Mouse (Mus musculus) stomach, embryonic 15.5 days (tissue): ENCODE data around the gene Col19a1. TPM values are rescaled to one million over a fixed set of nuclear protein-coding genes. Genes with fewer than 3 reads are reported as not detected.

Experiments
- ATAC-seq: fragments of 200-750 bp; cut with Nextera tagmentation; 2 replicates; pipeline ENCODE4 v1.8.0; 2017; ENCODE audit warnings: low read depth, moderate number of reproducible peaks, moderate TSS enrichment; ENCODE audit not compliant: insufficient read depth, low FRiP score
- H3K27ac ChIP-seq: fragments of 300-500 bp; sonication (generic); 2 replicates; pipeline ENCODE4 v1.5.1; 2015; ENCODE audit warnings: mild to moderate bottlenecking, inconsistent platforms
- H3K27me3 ChIP-seq: fragments of 300-500 bp; sonication (generic); replicated peaks from 2 replicates; pipeline ENCODE4 v1.6.1; 2015; ENCODE audit warnings: inconsistent platforms
- H3K36me3 ChIP-seq: fragments of 300-500 bp; sonication (generic); 2 replicates; pipeline ENCODE4 v1.6.1; 2015; ENCODE audit warnings: inconsistent platforms
- H3K4me1 ChIP-seq: fragments of 300-500 bp; sonication (generic); 2 replicates; pipeline ENCODE4 v1.6.1; 2015; ENCODE audit warnings: inconsistent platforms
- H3K4me2 ChIP-seq: fragments of 300-500 bp; sonication (generic); 2 replicates; pipeline ENCODE4 v1.6.1; 2015; ENCODE audit warnings: mild to moderate bottlenecking, inconsistent platforms
- H3K4me3 ChIP-seq: fragments of 300-500 bp; sonication (generic); replicated peaks from 2 replicates; pipeline ENCODE4 v1.5.1; 2015; ENCODE audit warnings: inconsistent platforms
- H3K9ac ChIP-seq: fragments of 300-500 bp; sonication (generic); 2 replicates; pipeline ENCODE4 v1.6.1; 2015; ENCODE audit warnings: inconsistent platforms
- H3K9me3 ChIP-seq: fragments of 300-500 bp; sonication (generic); 2 replicates; pipeline ENCODE4 v1.6.1; 2016; ENCODE audit warnings: inconsistent platforms
- WGBS: fragments of 180-500 bp; shearing (Covaris S2); methylation state at CpG from one replicate; pipeline ENCODE4 v1.1.7; 2015; 5-methylcytosine and 5-hydroxymethylcytosine counted together
- polyA plus RNA-seq: library from polyadenylated mRNA; unstranded; fragments of >200 nt; fragmentation: Nextera tagmentation; extraction: Ambion mirVana; gene quantifications from 2 replicates; pipeline ENCODE4 v1.2.1, GENCODE M21; 2015

The Col19a1 gene
- polyA plus RNA-seq, 1 experiment from 2014 or later: 3.5 TPM

- Histone ChIP-seq H3K9ac (no peak overlapping the region), H3K27ac (no peak overlapping the region), H3K9me3 (no peaks in the 10 kb centered on the region), H3K4me1 (no peaks in the 10 kb centered on the region), H3K27me3 (no peaks in the 10 kb centered on the region), H3K4me2 (no peak overlapping the region), H3K4me3 (no peak overlapping the region), H3K36me3 (no peaks in the 10 kb centered on the region)
- ATAC-seq: no peak
- 50% methylated on average over 13 of the region's 13 CpGs for WGBS
Observed at GRCm38 (mm10) chr1:24349462-24350217, 237.6 kb downstream of the Col19a1 start.

- Histone ChIP-seq H3K9me3 (no peaks in the 10 kb centered on the region), H3K27ac (no peak overlapping the region), H3K4me3 (no peak overlapping the region), H3K9ac (no peak overlapping the region), H3K4me1 (no peaks in the 10 kb centered on the region), H3K27me3 (no peaks in the 10 kb centered on the region), H3K4me2 (no peak overlapping the region), H3K36me3 (no peaks in the 10 kb centered on the region)
- WGBS: 74% methylated on average over 5 of the region's 5 CpGs
- no peak for ATAC-seq
Observed at GRCm38 (mm10) chr1:24347621-24348160, 239.6 kb downstream of the Col19a1 start.

GRCm38 (mm10) chr1:24337556-24338275 lies 249.6 kb downstream of the Col19a1 start:
- Histone ChIP-seq H3K27ac (no peak overlapping the region), H3K27me3 (no peaks in the 10 kb centered on the region), H3K4me3 (no peak overlapping the region), H3K9me3 (no peaks in the 10 kb centered on the region), H3K9ac (no peak overlapping the region), H3K4me1 (no peaks in the 10 kb centered on the region), H3K36me3 (no peaks in the 10 kb centered on the region), H3K4me2 (no peak overlapping the region)
- no peak for ATAC-seq
- 77% methylated on average over 10 of the region's 10 CpGs for WGBS

- ATAC-seq: no peak
- no peaks in the 10 kb centered on the region for H3K27me3 ChIP-seq
- H3K4me2 ChIP-seq: no peak overlapping the region
- no peaks in the 10 kb centered on the region for H3K9me3 ChIP-seq
- no peak overlapping the region for H3K4me3 ChIP-seq
- H3K9ac ChIP-seq: no peak overlapping the region
- no peaks in the 10 kb centered on the region for H3K4me1 ChIP-seq
- H3K27ac ChIP-seq: no peak overlapping the region
- H3K36me3 ChIP-seq: no peaks in the 10 kb centered on the region
- WGBS: 73% methylated on average over 3 of the region's 3 CpGs
Observed at GRCm38 (mm10) chr1:24336051-24336450, 251.2 kb downstream of the Col19a1 start.

DNA sequence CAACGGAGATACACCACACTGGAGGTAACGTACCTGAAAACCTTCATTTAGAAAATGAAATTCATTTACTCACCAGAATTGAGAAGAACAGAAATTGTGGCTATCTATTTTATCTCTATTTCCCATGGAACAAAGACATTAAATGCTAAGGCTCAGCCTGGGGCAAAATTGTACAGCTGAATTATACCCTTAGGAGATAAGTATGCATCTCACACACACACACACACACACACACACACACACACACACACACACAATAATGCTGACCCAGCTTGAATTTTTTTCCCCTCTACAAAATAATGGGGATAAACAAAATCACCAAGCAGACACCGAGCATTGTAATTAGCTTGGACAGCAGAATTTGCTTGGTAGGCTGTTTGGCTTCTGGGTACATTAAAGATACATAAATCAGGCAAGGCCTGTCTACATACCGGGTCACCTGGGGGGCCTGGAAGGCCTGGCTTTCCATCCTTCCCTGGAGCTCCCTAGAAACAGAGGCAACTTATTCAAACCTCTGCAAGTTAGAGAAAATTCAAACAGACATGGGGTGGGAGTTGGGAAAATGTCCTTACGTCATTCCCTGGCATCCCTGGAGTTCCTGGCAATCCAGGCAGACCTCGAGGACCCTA lies 270.2 kb downstream of the Col19a1 start:
- no peak for ATAC-seq
- Histone ChIP-seq H3K27ac (no peak overlapping the region), H3K4me1 (no peaks in the 10 kb centered on the region), H3K36me3 (no peaks in the 10 kb centered on the region), H3K4me3 (no peak overlapping the region), H3K9me3 (no peaks in the 10 kb centered on the region), H3K9ac (no peak overlapping the region), H3K27me3 (no peaks in the 10 kb centered on the region), H3K4me2 (no peak overlapping the region)
- 70% methylated on average over 6 of the region's 6 CpGs for WGBS

- Histone ChIP-seq H3K9ac (no peak overlapping the region), H3K4me1 (no peaks in the 10 kb centered on the region), H3K36me3 (no peaks in the 10 kb centered on the region), H3K4me3 (no peak overlapping the region), H3K27me3 (no peaks in the 10 kb centered on the region), H3K27ac (no peak overlapping the region), H3K9me3 (no peaks in the 10 kb centered on the region), H3K4me2 (no peak overlapping the region)
- WGBS: 89% methylated on average over 3 of the region's 3 CpGs
- ATAC-seq: no peak
Observed at GRCm38 (mm10) chr1:24316490-24316889, 270.8 kb downstream of the Col19a1 start.

DNA sequence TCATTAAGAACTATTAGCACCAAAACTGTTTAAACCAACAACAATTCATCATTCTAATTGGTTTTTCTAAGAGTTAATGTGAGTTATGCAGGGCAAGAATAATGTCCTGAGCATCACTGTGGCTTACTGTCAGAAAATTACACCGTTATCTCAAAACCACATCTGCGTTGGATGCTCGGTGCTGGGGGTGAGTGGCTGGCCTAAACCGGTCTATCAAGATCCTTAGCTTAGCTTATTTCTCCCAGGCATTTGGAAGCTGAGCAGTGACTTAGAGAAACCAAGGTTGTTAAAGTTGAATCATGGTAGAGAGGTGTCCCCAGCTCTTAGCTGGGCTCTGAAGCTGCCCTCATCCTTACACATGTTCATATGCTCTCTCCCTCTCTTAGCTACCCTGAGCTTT lies 276.4 kb downstream of the Col19a1 start:
- H3K27me3 ChIP-seq: no peaks in the 10 kb centered on the region
- no peak overlapping the region for H3K4me3 ChIP-seq
- no peaks in the 10 kb centered on the region for H3K36me3 ChIP-seq
- no peaks in the 10 kb centered on the region for H3K9me3 ChIP-seq
- no peak overlapping the region for H3K4me2 ChIP-seq
- no peak overlapping the region for H3K9ac ChIP-seq
- no peak for ATAC-seq
- H3K4me1 ChIP-seq: no peaks in the 10 kb centered on the region
- 47% methylated on average over 4 of the region's 4 CpGs for WGBS
- no peak overlapping the region for H3K27ac ChIP-seq

DNA sequence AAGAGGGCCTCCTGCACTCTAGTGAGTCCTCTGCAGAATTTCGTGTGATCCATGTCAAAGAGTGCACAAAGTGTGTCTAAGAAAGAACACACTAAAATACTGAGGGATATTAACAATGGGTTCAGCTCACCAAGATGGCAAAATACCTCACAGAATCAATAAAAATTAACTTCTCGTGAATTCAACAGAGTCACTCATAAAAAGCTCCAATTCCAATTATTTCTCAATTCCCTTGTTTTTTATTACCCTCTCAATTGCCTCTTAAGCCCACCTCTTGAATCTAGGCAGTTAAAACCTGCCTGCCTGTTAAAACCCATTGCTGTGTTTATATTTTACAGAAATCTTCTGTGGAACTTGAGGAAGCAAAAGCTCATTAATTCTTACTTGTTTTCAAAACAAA lies 277.1 kb downstream of the Col19a1 start:
- Histone ChIP-seq H3K9me3 (no peaks in the 10 kb centered on the region), H3K4me1 (no peaks in the 10 kb centered on the region), H3K9ac (no peak overlapping the region), H3K36me3 (no peaks in the 10 kb centered on the region), H3K27ac (no peak overlapping the region), H3K4me3 (no peak overlapping the region), H3K27me3 (no peaks in the 10 kb centered on the region), H3K4me2 (no peak overlapping the region)
- no peak for ATAC-seq
- 54% methylated on average over 2 of the region's 2 CpGs for WGBS

- H3K27ac ChIP-seq: no peak overlapping the region
- no peaks in the 10 kb centered on the region for H3K9me3 ChIP-seq
- no peak overlapping the region for H3K4me2 ChIP-seq
- WGBS: 73% methylated on average over 7 of the region's 7 CpGs
- H3K4me1 ChIP-seq: no peaks in the 10 kb centered on the region
- no peak overlapping the region for H3K4me3 ChIP-seq
- H3K36me3 ChIP-seq: no peaks in the 10 kb centered on the region
- no peak overlapping the region for H3K9ac ChIP-seq
- ATAC-seq: no peak
- no peaks in the 10 kb centered on the region for H3K27me3 ChIP-seq
Observed at GRCm38 (mm10) chr1:24303077-24303476, 284.2 kb downstream of the Col19a1 start.

DNA sequence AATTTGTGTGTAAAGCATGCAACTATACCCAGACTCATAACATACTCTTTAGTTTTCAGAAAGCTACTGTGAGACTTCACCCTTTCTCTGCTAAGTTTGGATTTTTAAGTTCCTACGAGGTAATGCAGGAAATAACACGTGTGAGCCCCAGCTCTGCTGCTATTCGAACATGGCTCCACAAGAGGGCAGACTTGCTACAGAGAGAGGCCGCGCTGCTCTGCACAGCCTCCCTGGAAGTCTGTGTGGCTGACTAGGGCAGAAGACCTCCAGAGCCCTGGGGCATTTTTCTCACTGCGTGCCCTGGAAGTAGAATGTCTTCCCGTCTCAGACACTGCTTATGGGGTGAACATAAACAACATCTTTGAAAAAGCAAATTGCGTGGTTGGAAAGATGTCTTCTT lies 284.6 kb downstream of the Col19a1 start:
- H3K27me3 ChIP-seq: no peaks in the 10 kb centered on the region
- 11% methylated on average over 8 of the region's 8 CpGs for WGBS
- no peak for ATAC-seq

GRCm38 (mm10) chr1:24300700-24301099 lies 286.6 kb downstream of the Col19a1 start:
- H3K4me2 ChIP-seq: no peak overlapping the region
- H3K36me3 ChIP-seq: no peaks in the 10 kb centered on the region
- WGBS: 82% methylated on average over 3 of the region's 3 CpGs
- H3K27ac ChIP-seq: no peak overlapping the region
- no peaks in the 10 kb centered on the region for H3K4me1 ChIP-seq
- H3K9ac ChIP-seq: no peak overlapping the region
- no peak overlapping the region for H3K4me3 ChIP-seq
- no peaks in the 10 kb centered on the region for H3K9me3 ChIP-seq
- no peak for ATAC-seq
- no peaks in the 10 kb centered on the region for H3K27me3 ChIP-seq

More for the DNA sequence above, 284.6 kb downstream of the Col19a1 start:
- no peak overlapping the region for H3K9ac ChIP-seq
- H3K4me1 ChIP-seq: no peaks in the 10 kb centered on the region
- H3K4me3 ChIP-seq: no peak overlapping the region
- no peaks in the 10 kb centered on the region for H3K36me3 ChIP-seq
- no peak overlapping the region for H3K4me2 ChIP-seq
- H3K27ac ChIP-seq: no peak overlapping the region
- no peaks in the 10 kb centered on the region for H3K9me3 ChIP-seq
